Mouse (Mus musculus): ENCODE results near the gene Man1c1. TPM values are rescaled to one million over a fixed set of nuclear protein-coding genes. Genes with fewer than 3 reads are reported as not detected.

The Man1c1 gene
- polyA plus RNA-seq, 1 experiment from 2014 or later: 2.8 TPM

GRCm38 (mm10) chr4:134666391-134666790 lies 37.7 kb downstream of the Man1c1 start:
- Histone ChIP-seq H3K27ac (replicated peaks) (no peak overlapping the region), H3K4me1 (peaks cover 45% of the 10 kb centered on the region), H3K27me3 (ENCODE audit: low read depth, poor library complexity, severe bottlenecking) (0 out of 2 replicates have a peak, but pooled peaks cover 12% of the 10 kb centered on the region), H3K9me3 (replicated peaks) (no peaks in the 10 kb centered on the region), H3K36me3 (no peaks in the 10 kb centered on the region), H3K4me3 (no peak overlapping the region)
- DNase-seq (ENCODE audit: low spot score): no peak
- WGBS: 93% methylated on average over 19 of the region's 19 CpGs

DNA sequence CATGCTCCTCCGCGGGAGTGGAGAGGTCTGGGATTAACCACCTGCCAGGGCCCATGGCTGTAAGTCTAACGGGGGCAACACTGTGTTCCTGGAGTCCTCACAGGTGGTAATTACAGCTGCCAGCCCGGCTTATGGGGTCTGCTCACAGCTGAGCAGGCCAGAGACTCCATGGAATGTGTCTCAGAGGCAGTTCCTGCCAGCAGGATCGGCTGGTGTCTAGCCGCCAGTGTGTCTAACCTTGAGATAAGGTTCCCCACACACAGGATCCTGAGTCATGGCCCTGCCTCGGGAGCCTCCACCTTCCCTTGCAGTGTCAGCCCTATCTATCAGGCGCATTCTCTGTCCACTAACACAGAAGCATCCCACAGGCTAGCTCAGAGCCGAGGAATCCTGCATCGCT lies 41.0 kb downstream of the Man1c1 start:
- H3K4me1 ChIP-seq: peaks cover 55% of the 10 kb centered on the region
- no peak overlapping the region for H3K27ac ChIP-seq (replicated peaks)
- H3K4me3 ChIP-seq: no peak overlapping the region
- no peak for DNase-seq (ENCODE audit: low spot score)
- H3K36me3 ChIP-seq: no peaks in the 10 kb centered on the region
- no peaks in the 10 kb centered on the region for H3K9me3 ChIP-seq (replicated peaks)
- WGBS: 64% methylated on average over 10 of the region's 10 CpGs
- peaks cover 44% of the 10 kb centered on the region for H3K27me3 ChIP-seq (ENCODE audit: low read depth, poor library complexity, severe bottlenecking)

DNA sequence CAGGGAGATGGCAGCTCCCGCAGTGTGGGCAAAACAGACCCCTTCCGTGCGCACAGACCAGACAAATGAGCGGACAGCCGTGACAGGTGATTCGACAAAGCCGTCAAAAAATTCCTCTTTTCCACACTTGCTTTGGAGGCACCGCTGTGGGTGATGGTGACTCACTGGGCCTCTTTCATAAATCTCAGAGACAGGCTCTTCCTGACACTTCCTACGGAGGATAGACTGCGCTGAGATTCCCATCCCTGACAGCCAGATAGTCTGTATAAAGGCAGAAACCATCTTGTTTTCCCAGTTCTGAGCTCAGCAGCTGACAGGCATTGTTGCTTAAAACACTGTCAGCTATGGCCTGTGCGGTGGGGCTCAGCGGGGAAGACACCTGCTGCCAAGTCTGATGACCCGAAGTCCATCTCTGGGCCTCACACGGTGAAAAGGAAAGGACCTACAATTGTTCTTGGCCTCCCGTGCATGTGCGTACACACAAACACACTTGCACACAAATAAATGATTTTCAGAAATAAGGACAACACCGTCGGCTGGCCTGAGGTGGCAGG lies 43.4 kb downstream of the Man1c1 start:
- H3K27ac ChIP-seq (replicated peaks): peak overlapping the region; percentile 79
- no peaks in the 10 kb centered on the region for H3K9me3 ChIP-seq (replicated peaks)
- no peaks in the 10 kb centered on the region for H3K36me3 ChIP-seq
- 46% methylated on average over 18 of the region's 18 CpGs for WGBS
- H3K27me3 ChIP-seq (ENCODE audit: low read depth, poor library complexity, severe bottlenecking): peaks cover 54% of the 10 kb centered on the region
- peak overlapping the region; percentile 43 for H3K4me3 ChIP-seq
- peak; percentile 31 for DNase-seq (ENCODE audit: low spot score)
- H3K4me1 ChIP-seq: peaks cover 69% of the 10 kb centered on the region

DNA sequence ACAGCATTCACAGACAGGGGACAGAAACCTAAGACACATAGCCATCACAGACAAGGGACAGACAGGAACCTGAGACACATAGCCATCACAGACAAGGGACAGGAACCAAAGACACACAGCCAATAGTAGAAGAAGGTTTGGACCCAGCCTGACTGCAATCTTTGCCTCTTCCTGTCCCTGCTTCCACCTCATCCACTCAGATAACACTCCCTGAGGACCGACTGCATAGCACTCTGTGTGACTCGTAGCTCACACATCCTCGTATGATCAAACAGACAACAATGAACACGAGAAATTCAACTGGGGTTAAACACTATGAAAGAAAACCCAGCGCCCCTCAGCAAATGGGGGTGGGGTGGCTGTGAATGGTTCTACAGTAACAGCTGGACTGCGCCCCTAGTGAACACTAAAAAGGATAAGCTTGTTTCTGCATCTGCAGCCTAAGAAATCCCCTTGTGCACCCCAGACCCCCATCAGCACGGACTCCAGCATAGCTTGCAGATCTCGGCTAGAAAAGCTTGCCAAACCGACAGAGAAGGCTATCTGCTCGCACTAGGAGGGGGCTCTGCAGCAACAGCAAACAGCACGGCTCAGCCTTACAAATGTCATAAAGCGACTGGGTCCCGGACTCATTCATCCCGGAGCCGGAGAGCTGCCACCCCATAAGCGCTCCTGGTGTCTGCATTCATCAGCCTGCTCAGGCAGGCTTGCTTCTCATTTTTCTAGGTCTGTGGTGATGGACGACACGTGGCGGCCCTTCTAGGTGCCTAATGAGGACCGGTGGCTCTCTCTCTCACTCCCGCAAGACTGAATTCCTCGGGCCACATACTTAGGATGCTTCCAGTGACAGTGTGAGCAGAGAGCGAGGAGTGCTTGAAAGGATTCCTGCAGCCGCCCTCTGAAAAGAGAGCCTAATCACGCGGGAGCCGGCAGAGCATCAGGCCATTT lies 44.5 kb downstream of the Man1c1 start:
- H3K4me1 ChIP-seq: peaks cover 80% of the 10 kb centered on the region
- H3K4me3 ChIP-seq: peak overlapping the region; percentile 43
- peak; percentile 50 for DNase-seq (ENCODE audit: low spot score)
- H3K9me3 ChIP-seq (replicated peaks): no peaks in the 10 kb centered on the region
- peak overlapping the region; percentile 79 for H3K27ac ChIP-seq (replicated peaks)
- H3K27me3 ChIP-seq (ENCODE audit: low read depth, poor library complexity, severe bottlenecking): peaks cover 54% of the 10 kb centered on the region
- H3K36me3 ChIP-seq: no peaks in the 10 kb centered on the region
- WGBS: 20% methylated on average over 27 of the region's 27 CpGs

- Histone ChIP-seq H3K9me3 (replicated peaks) (no peaks in the 10 kb centered on the region), H3K36me3 (no peaks in the 10 kb centered on the region), H3K27me3 (ENCODE audit: low read depth, poor library complexity, severe bottlenecking) (peaks cover 53% of the 10 kb centered on the region), H3K27ac (replicated peaks) (peak overlapping the region; percentile 38; the same call in 1 of the 2 replicates), H3K4me3 (no peak overlapping the region), H3K4me1 (peaks cover 73% of the 10 kb centered on the region)
- no peak for DNase-seq (ENCODE audit: low spot score)
- 51% methylated on average over 5 of the region's 5 CpGs for WGBS
These were observed 46.6 kb downstream of the Man1c1 start for GRCm38 (mm10) chr4:134657473-134657872.

- Histone ChIP-seq H3K4me1 (peaks cover 49% of the 10 kb centered on the region), H3K36me3 (no peaks in the 10 kb centered on the region), H3K27ac (replicated peaks) (no peak overlapping the region), H3K9me3 (replicated peaks) (no peaks in the 10 kb centered on the region), H3K4me3 (no peak overlapping the region), H3K27me3 (ENCODE audit: low read depth, poor library complexity, severe bottlenecking) (peaks cover 23% of the 10 kb centered on the region)
- WGBS: 91% methylated on average over 6 of the region's 6 CpGs
- no peak for DNase-seq (ENCODE audit: low spot score)
These were observed 49.7 kb downstream of the Man1c1 start for GRCm38 (mm10) chr4:134654391-134654790.

- H3K27me3 ChIP-seq (ENCODE audit: low read depth, poor library complexity, severe bottlenecking): peaks cover 7% of the 10 kb centered on the region; the same call in 1 of the 2 replicates
- peaks cover 35% of the 10 kb centered on the region for H3K4me1 ChIP-seq
- 85% methylated on average over 4 of the region's 4 CpGs for WGBS
- no peak overlapping the region for H3K4me3 ChIP-seq
- H3K27ac ChIP-seq (replicated peaks): no peak overlapping the region
- DNase-seq (ENCODE audit: low spot score): no peak
- no peaks in the 10 kb centered on the region for H3K36me3 ChIP-seq
- H3K9me3 ChIP-seq (replicated peaks): no peaks in the 10 kb centered on the region
These were observed 51.4 kb downstream of the Man1c1 start for GRCm38 (mm10) chr4:134652720-134653119.

DNA sequence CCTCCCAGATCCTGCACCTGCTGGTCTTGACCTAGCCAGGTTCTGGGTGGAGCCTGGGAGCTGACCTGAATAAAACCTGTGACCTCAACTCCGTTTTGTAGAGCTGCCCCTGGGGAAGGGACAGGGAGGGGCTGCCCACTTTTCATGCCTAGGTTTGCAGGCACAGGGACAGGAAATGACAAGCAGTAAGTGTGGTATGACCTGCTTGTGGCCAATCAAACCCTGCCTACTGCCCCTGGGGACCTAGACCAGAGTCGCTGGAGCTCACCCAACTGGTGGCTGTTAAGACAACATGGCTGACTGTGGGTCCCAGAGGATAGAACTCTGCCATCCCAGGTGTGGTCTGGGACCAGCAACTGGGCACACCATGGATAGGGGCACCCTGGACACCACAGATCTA lies 51.9 kb downstream of the Man1c1 start:
- H3K4me1 ChIP-seq: peaks cover 29% of the 10 kb centered on the region
- no peak for DNase-seq (ENCODE audit: low spot score)
- H3K4me3 ChIP-seq: no peak overlapping the region
- no peaks in the 10 kb centered on the region for H3K36me3 ChIP-seq
- H3K27ac ChIP-seq (replicated peaks): no peak overlapping the region
- no peaks in the 10 kb centered on the region for H3K9me3 ChIP-seq (replicated peaks)
- H3K27me3 ChIP-seq (ENCODE audit: low read depth, poor library complexity, severe bottlenecking): peaks cover under 1% of the 10 kb centered on the region; the same call in 1 of the 2 replicates
- WGBS: 65% methylated on average over 2 of the region's 2 CpGs

- DNase-seq (ENCODE audit: low spot score): no peak
- Histone ChIP-seq H3K4me3 (no peak overlapping the region), H3K27ac (replicated peaks) (0 out of 2 replicates have a peak overlapping the region, but pooled peaks have one; percentile 13), H3K36me3 (no peaks in the 10 kb centered on the region), H3K9me3 (replicated peaks) (no peaks in the 10 kb centered on the region), H3K27me3 (ENCODE audit: low read depth, poor library complexity, severe bottlenecking) (no peaks in the 10 kb centered on the region), H3K4me1 (peaks cover 24% of the 10 kb centered on the region)
- WGBS: 70% methylated on average over 7 of the region's 7 CpGs
These were observed 52.7 kb downstream of the Man1c1 start for GRCm38 (mm10) chr4:134651358-134651757.

- DNase-seq (ENCODE audit: low spot score): no peak
- Histone ChIP-seq H3K36me3 (no peaks in the 10 kb centered on the region), H3K4me1 (peaks cover 15% of the 10 kb centered on the region; the same call in 1 of the 2 replicates), H3K4me3 (no peak overlapping the region), H3K27me3 (ENCODE audit: low read depth, poor library complexity, severe bottlenecking) (no peaks in the 10 kb centered on the region), H3K9me3 (replicated peaks) (no peaks in the 10 kb centered on the region), H3K27ac (replicated peaks) (no peak overlapping the region)
- WGBS: 88% methylated on average over 21 of the region's 21 CpGs
These were observed 58.8 kb downstream of the Man1c1 start for GRCm38 (mm10) chr4:134645042-134645948.

DNA sequence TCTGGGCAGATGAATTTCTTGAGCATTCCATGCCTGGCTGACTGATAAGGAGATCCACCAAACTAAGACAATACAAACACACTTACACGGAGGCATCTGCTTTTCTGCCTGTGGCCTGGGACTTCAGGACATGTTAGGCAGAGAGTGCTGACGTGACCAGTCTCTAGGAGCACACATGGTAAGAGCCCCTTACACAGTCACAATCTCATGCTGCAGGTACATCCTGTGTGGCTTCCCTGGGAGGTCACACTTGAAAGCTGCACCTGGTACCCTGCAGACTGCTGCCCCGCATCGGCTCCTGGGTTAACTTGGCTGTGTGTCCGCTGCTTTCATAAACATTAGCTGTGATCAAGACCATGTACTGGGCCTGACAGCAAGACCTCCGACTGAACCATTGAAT lies 59.7 kb downstream of the Man1c1 start:
- Histone ChIP-seq H3K27ac (replicated peaks) (no peak overlapping the region), H3K36me3 (no peaks in the 10 kb centered on the region), H3K9me3 (replicated peaks) (no peaks in the 10 kb centered on the region), H3K27me3 (ENCODE audit: low read depth, poor library complexity, severe bottlenecking) (no peaks in the 10 kb centered on the region), H3K4me1 (peaks cover 15% of the 10 kb centered on the region; the same call in 1 of the 2 replicates), H3K4me3 (no peak overlapping the region)
- DNase-seq (ENCODE audit: low spot score): no peak
- WGBS: 91% methylated on average over 6 of the region's 6 CpGs
